Mouse (Mus musculus) common myeloid progenitor, adult 5-6 weeks (primary cell): ENCODE data around the gene Gm11027. TPM values are rescaled to one million over a fixed set of nuclear protein-coding genes. Genes with fewer than 3 reads are reported as not detected.
A peak's percentile ranks its signal among the peaks of the same experiment; 100 is the strongest.
"Not testable (repeated sequence)": the region's sequence is repeated elsewhere in the genome, so short reads cannot be mapped to it uniquely, and the experiment has no call there.

Experiments
- ATAC-seq: replicated peaks from 2 replicates; pipeline ENCODE4 v1.8.0; 2016; ENCODE audit warnings: low read depth, mild to moderate bottlenecking, moderate TSS enrichment, inconsistent platforms; ENCODE audit not compliant: poor library complexity, severe bottlenecking
- total RNA-seq: library from RNA; stranded (forward); fragments of 200-1000, 187-1606 nt; gene quantifications from 2 replicates; pipeline ENCODE4 v1.2.3, GENCODE M21; 2017

Gm11027 gene
- total RNA-seq = not detected in 2 replicates

DNA sequence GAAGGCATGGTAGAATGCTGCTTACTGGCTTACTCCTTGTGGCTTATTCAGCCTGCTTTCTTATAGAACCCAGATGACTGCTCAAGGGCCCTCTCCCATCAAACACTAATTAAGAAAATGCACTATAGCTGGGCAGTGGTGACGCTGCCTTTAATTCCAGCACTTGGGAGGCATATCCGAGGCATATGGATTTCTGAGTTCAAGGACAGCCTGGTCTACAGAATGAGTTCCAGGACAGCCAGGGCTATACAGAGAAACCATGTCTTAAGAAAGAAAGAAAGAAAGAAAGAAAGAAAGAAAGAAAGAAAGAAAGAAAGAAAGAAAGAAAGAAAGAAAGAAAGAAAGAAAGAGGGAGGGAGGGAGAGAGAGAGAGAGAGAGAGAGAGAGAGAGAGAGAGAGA is at the start of gene Gm11027:
Gene Gm11027 (plus strand): TSS at position 301 of the 400 bp plus-strand sequence.
- not testable (repeated sequence) for ATAC-seq

DNA sequence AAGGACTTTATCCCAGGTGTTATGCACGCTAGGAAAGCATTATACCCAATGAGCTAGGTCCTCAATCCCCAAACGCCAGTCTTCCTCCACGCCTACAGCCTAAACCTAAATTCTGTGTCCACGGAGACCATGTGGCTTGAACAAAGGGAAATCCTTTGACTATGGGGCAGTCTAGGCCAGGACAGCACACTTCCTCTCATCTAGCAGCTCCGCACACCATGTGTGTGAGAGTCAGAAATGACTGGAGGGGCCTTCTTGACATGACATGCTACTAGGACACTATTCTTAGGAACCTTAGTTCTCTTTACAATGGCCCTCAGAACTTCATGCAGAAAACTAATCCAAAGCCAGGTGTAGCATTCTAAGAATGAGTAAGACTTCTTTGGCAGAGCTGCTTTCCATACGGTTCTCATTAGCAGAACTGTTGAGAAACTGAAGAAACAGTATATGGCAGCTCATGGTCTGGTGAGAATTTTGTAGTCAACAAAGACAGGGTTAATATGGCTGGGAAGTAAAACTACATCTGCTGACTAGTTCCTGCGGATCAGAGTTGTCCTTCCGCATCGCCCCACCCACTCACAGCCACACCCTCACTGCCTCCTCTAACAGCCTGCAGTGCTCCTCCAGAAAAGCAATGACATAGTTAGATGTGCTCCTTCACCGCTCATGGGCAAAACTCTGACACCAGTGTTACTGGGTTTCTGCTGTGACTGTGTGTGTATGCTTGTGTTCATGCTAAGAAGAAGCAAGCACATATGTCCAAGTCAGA is 48.7 kb upstream of the Gm11027 start:
- no peak for ATAC-seq

DNA sequence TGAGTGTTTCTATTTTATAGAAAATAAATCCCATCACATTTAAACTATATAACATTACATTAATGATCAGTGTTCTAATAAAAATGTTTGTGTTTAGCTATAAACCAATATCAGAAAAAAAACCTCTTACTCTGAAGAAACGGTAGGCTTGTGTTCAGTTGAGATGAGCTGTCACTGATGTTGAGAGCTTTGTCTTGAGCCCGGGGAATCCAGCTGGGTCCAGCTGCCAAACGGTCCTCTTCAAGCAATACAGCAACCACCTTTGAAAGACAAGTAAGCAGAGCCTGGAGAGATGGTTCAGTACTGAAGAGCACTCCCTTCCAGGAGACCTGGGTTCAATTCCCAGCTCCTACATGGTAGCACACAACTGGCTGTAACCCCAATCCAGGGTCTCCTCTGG is 45.7 kb upstream of the Gm11027 start:
- ATAC-seq = no peak

DNA sequence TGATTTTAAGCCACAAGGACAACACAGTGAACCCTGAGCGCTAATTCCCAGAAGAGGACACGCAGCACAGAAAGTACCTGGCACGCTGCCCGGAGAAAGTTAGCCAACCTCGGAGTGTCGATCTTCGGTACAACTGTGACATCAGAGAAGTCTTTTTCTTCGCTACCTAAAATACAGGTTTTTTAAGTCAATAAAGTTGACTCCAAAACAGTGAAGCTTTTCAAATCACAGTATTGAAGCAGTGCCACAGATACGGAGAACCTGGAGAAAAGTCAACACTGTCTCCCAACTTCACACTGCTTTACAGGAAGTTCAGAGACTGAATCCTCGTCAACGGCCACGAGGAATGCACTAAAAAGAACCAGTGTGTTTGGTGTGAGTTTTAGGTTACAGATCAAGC is 43.6 kb upstream of the Gm11027 start:
- no peak for ATAC-seq

DNA sequence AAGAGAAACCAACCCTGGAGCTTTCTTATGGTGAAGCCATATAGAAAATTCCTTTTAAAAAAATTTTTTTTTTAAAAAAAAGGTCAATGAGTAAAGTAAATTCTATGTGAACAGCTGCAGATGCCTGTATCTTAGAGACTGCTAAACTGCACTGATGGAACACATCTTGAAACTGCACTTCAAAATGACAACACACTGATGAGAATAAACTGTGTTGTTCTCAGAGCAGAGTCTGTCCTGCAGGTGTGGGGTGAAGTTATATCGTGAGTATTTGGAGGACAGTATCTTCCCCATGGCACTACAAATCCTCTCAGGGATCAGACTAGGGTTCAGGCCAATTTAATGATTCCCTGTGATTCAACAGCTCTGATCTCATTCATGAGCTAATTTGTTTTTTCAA is 43.1 kb upstream of the Gm11027 start:
- no peak for ATAC-seq

GRCm38 (mm10) chr12:116235356-116235755 is 39.8 kb upstream of the Gm11027 start:
- ATAC-seq = peak; percentile 77

DNA sequence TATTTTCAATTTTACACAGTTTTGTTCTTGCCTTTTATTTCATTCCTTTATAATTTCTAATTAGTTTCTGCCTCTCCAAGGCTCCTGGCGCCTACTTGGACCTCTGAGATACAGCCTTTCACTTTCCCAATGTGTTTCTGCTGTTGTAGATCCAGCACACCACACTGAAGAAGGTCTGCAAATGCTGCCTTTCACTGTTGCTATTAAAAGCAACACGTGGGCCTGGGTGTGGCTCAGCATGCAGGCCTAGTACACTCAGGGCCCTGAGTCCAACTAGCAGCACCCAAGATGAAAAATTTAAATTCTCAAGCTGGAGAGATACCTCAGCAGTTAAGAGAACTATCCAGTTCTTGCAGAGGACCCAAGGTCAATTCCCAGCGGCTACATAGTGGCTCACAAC is 38.5 kb upstream of the Gm11027 start:
- no peak for ATAC-seq

- no peak for ATAC-seq
These were observed 36.8 kb upstream of the Gm11027 start for GRCm38 (mm10) chr12:116238370-116238769.

GRCm38 (mm10) chr12:116238803-116239202 is 36.4 kb upstream of the Gm11027 start:
- ATAC-seq = no peak

DNA sequence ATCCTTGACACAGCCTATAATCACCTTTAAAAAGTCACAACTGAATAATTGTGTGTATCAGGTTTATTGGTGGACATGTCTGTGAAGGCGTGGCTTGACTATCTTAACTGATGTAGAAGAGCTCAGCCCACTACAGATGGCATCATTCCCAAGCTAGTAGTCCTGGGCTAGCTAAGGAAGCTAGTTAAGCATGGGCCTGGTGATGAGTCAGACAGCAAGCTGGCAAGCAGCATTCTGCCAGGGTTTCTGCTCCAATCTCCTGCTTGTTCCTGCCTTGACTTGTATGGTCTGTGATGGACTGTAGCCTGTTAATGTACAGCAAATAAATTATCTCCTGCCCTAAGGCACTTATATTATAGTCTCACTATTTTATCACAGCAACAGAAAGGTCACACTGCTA is 30.6 kb upstream of the Gm11027 start:
- no peak for ATAC-seq

GRCm38 (mm10) chr12:116254652-116255051 is 20.5 kb upstream of the Gm11027 start:
- ATAC-seq = peak; percentile 65; the same call in 1 of the 2 replicates

DNA sequence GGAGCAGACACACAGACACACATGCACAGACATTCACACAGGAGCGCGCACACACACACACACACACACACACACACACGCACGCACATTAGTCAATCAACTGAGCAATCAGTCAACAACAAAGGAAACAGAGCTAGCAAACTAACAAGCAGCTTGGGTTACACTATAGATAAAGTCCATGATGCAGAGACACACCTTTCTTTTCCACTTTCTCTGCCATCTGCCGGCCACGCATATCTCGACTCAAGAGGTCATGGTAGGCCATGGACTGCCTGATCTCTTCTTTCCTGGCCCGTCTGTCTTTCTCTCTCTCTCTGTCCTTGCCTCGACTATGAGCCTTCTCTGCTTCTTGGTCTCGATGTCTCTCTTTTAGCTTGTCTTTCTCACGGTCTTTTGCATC is 19.6 kb upstream of the Gm11027 start:
- no peak for ATAC-seq

DNA sequence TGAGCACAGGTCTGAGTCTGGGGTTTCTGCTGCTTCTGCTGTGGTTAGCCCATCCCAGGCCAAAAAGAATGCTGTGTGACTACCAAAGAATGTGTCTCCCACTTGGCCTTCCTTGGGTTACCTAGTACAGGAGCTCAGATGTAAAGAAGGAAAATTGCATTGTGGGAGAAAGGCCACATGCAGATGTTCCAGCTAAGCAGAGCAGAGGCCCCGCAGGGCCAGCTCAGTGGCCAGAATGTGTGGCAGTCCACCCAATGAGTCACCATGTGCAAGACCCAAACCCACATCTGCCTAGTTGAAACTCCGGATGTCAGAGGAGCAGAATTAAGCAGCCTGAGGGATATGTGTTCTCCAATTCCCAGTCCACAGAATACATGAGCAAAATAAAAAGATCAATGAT is 16.9 kb upstream of the Gm11027 start:
- no peak for ATAC-seq

DNA sequence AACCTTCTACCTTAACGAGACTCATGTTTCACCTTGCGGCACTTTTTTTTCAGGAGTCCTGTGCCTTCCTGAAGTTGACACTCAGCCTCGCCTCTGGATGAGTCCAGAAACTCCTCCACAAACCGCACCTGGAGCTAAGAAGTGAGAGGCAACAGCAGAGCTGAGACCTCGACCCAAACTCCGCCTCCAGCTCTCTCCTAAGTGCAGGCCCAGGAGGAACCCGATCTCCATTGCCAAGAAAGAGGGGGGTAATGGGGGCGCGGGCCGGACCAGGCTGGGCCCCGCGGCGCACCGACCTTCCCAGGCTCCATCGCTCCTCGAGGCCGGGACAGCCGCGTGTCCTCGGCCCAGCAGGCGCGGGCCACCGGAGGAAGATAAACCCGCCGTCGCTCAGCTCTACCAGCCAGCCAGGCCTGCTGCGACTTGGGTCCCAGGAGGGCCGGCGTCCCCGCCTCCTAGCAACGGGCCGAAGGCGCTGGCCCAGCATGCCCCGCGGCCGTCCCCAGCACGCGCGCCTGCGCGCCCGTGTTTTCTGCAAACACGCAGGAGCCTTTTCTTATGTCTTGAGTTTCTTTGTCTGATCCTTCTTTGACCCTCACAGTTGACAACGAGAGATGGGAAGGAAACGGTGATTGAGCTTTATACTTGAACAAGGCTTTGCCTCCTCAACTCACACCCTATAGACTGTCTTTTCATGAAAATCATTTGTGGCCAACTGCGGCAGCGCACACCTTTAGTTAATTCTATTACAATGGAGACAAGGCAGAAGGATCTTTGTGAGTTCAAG is 12.4 kb upstream of the Gm11027 start, which contains the start of gene Wdr60:
Gene Wdr60 (minus strand): TSS at position 468 of the 787 bp plus-strand sequence.
- peak; percentile 91 for ATAC-seq

GRCm38 (mm10) chr12:116264756-116265155 is 10.4 kb upstream of the Gm11027 start:
- no peak for ATAC-seq

DNA sequence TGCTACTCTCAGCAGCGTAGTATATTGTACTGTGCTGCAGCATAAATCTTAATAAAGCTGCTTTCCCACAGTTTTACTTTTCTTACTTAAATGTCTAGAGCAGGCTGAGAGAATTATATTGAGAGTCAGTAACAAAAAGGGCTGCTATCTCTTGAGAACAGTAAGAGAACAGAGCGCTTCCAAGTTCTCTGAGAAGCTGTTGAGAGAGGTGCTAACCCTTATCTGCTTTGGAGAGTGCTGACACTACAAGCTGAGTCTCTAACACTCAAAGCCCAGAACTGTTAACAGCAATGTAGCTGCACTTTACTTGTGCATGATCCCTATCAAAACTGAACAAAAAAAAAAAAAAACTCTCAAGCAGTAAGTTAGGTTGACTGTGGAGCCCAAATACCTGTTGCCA is 9.9 kb upstream of the Gm11027 start:
- no peak; the same call in 1 of the 2 replicates for ATAC-seq

- peak; percentile 89 for ATAC-seq
These were observed 5.7 kb upstream of the Gm11027 start for GRCm38 (mm10) chr12:116269450-116269849.

GRCm38 (mm10) chr12:116270538-116270937 is 4.6 kb upstream of the Gm11027 start:
- ATAC-seq = no peak

- no peak for ATAC-seq
These were observed 4.1 kb upstream of the Gm11027 start for GRCm38 (mm10) chr12:116271071-116271470.

GRCm38 (mm10) chr12:116273733-116274132 is 1.5 kb upstream of the Gm11027 start:
- no peak for ATAC-seq

DNA sequence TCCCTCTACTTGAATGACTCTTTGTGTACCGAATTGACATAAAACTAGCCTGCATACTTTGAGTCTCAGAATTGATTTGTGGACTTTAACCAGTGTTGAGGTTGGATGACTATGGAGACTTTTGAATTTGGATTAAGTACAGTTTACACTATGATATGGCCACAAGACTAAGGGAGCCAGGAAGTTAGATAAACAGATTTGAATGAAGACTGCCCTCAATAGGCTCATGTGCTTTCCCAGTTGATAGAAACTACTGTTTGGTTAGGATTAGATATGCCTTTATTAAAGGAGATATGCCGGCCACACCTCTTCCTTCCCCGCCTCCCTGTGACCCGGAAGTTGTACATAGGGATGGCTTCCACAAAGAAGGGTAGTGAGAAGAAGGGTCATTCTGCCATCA is 445 bp downstream of the Gm11027 start:
- ATAC-seq = no peak
